Mouse (Mus musculus) thymus, adult 2 months (tissue): ENCODE measurements around the gene Tmem8.

ENCODE experiments used
- CTCF ChIP-seq: fragments of 200-500 bp; IDR thresholded peaks from 2 replicates; pipeline ENCODE4 v1.5.1; 2012; ENCODE audit warnings: mild to moderate bottlenecking, control low read depth, low read length, moderate library complexity, borderline replicate concordance; ENCODE audit not compliant: control insufficient read depth, poor library complexity, insufficient read depth; ENCODE audit errors: extremely low read depth
- POLR2A ChIP-seq: fragments of 200-500 bp; IDR thresholded peaks from 2 replicates; pipeline ENCODE4 v1.6.1; 2012; ENCODE audit warnings: mild to moderate bottlenecking, low read length, control low read depth, moderate library complexity; ENCODE audit not compliant: control insufficient read depth, poor library complexity, insufficient read depth; ENCODE audit errors: extremely low read depth

GRCm38 (mm10) chr17:26168039-26168438 is 54.9 kb downstream of the Tmem8 start:
- TF ChIP-seq POLR2A (no peak), CTCF (no peak)
